Mouse (Mus musculus) thymus, postnatal 4 days (tissue): ENCODE measurements around the gene Mapkapk3.

ENCODE experiments used
- DNase-seq: peaks from one replicate; pipeline ENCODE4 v3.0.0; 2021

The Mapkapk3 gene

DNA sequence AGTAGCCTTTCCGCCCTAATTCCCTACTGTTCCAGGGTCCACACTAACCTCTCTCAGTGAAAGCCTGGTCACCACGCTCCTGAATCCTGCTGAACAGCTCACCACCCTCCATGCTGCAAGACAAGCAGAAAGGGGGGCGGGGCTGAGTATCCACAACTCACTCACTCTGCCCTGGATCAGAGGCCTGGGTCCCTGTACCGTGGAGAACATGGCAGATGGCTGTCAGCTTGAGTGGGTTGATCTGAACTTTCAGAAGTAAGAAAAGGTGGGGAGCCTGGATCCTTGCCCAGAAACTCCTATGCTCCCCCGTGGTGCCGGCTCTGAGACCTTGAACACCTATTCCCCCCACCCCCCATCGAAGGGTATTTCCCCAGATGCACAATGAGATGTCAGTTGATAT lies 27.3 kb downstream of the Mapkapk3 start:
- no peak for DNase-seq

DNA sequence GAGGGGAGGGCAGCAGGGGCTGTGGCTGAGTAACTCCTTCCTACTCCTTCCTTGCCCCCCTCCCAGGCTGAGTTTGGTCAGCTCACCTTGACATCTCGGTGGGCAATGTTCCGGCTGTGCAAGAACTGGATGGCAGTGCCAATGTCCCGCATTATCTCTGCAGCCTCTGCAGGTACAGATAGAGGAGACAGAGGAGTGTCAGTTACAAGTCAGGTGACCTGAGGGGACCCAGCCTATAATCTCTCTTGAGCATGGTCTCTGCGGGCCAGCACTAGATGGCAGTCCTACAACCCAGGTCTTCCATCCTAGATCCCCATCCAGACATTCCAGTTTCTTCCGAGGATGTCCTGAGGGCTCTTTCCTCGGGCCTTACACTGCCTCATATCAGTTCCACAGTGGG lies 27.9 kb downstream of the Mapkapk3 start:
- DNase-seq = no peak

DNA sequence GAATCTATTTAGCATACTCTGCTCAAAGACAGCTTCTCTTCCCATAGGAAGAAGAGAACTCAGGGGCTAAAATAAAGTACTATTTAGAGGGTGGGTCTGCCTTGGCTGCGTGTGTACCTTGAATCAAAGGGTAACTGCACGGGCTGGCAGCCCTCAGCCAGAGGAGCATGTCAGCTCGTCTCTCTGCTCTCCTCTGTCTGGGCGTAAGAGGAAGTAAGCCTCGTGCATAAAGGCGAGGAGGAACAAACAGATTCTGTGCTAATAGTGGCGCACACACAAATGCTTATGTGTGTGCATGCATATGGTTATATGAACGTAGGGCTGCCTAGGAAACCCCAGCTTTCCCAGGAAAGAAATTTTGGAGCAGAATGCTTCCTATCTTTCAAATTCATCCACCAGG lies 28.8 kb downstream of the Mapkapk3 start:
- DNase-seq = no peak

DNA sequence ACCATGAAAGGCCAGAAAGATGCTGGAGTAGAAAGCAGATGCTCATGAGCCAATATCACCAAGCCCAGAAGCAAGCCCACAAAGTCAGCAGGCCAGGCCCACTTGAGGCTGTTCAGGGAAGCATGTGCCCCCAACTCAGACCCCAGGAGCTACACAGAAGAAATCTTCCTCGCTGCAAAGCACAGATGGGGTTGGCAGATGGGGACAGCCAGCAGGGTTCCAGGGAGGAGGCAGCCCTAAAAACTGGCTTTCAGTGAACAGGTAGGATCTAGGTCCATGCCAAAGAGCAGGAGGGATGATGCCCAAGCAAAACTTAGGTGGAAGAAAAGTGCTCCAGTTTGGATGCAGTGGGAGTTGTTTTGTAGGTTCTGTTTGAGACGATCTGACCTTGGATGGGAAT lies 29.2 kb downstream of the Mapkapk3 start:
- no peak for DNase-seq

DNA sequence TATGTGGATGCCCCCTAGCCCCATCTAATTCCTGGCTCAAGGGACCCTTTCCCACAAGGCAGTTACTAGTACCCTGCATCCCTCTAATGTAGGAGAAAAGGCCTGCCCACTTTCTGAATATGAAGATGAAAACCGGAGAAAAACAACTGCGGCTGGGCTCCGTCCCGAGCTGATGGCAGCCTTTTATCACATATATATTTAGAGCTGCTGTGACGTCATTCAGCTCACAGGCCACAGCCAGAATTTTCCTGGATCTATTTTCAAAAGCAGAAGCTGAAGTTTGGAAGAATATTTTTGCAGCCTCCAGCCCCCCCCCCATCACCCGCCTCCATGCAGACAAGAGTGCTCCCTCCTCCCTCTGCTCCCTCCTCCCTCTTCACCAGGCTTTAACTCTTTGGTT lies 30.1 kb downstream of the Mapkapk3 start:
- DNase-seq = no peak

DNA sequence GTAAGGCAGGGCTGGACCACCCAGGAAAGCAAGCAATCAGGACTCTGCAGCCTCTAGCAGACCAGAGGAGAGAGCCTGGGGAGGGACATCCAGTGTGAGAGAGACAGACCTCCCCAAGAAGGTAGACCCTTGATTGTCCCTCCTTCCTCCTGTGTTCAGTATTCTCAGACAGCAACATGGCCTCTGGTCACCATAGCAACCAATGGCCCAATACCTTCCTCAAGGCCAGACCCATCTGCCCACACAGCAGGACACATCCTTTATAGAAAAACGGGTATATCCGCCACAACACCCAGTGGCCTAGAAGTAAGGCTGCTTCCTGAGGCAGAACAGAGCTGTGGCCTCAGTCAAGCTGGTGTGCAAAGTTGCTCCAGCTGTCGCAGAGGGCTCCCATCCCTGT lies 34.1 kb downstream of the Mapkapk3 start:
- DNase-seq = no peak

DNA sequence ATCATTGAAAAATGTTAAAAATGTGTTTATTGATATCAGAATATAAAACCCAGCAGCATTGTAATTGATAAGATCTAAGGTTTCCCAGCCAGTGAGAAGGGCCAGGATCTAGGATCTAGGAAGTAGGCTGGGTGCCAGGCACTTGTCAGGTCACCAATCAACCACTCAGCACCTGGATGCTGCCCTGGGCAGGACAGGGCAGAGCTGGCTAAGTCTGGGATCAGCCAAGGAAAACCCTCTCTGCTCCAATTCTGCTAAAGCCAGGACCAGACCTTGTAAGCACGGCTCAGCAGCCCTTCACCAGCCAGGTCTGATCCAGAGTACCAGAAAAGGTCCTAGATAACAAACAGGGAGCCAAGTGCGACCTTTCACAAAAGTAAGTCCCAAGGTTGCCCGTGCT lies 34.8 kb downstream of the Mapkapk3 start:
- no peak for DNase-seq

DNA sequence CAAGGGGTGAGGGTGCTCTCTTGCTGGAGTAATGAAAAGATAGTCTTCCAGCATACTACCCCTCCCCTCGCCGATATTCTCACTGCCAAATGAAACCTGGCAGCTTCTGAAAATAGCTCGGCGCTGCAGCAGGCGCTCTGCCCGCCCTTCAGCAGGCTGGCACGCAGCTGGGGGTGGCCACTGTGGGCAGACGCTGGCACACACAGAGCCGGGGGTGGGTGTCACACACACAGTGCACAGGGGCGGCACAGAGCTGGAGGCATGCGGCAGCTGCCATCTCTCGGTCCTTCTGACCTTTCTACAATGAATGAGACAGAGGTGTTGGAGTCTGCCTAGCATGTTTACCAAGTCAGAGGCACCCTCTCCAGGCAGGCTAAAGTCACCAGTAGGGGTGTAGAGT lies 35.2 kb downstream of the Mapkapk3 start:
- DNase-seq = no peak

DNA sequence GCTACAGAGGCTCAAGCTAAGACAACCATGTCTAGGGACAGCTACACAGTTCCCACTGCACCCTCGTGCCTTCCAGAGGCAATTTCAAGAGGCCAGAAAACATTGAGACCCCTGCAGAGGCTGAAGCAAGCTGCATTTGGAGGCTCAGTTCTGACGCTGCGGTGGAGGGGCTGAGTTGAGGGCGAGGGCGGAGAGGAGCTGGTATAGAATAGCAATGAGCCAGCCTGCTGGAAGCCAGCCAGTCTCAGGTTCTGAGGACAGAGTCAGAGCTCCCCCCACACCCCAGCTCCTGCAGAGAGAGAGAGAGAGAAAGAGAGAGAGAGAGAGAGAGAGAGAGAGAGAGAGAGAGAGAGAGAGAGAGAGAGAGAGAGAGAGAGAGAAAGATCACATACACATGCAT lies 37.5 kb downstream of the Mapkapk3 start:
- DNase-seq = no peak

DNA sequence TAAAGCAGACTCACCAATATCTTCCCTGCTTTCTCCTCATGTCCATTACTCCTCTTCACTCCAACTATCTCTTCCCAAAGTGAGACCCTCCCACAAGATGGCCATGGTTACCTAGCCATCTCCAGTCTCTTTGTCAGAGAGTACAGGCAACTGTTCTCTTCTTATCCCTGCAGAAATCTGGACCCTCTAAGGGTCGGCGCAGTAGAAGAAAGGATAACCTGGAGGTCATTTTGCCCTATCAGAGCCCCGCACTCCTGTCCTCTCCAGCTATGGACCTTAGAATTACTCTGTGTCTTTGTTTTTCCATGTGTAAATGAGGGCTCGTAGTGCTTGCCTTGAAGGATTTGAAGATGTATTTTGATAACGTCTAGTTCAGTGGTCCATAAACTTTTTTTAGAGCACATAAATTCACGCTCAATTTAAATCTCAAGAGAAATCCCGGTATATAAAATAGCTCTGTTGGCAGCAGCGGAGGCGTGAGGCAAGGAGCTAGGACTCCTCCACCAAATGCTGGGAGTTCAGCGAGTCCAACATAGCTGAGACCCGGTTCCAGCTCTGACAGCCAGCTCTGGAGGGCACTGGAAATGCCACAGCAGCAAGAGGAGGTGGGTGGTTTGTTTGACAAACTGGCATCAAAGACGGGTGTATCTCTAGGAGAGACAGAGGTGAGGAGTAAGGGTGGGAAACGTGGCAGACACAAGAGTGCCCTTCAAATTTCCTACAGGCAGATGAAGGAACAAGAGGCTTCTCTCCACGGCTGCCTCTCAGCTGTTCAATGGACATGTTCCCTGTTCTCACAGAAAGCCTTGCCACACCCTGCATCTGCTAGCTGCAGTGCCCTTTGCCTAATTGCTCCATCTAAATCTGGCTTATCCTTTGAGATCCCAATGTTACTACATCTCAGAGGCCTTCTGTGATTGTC lies 39.0 kb downstream of the Mapkapk3 start:
- no peak for DNase-seq

DNA sequence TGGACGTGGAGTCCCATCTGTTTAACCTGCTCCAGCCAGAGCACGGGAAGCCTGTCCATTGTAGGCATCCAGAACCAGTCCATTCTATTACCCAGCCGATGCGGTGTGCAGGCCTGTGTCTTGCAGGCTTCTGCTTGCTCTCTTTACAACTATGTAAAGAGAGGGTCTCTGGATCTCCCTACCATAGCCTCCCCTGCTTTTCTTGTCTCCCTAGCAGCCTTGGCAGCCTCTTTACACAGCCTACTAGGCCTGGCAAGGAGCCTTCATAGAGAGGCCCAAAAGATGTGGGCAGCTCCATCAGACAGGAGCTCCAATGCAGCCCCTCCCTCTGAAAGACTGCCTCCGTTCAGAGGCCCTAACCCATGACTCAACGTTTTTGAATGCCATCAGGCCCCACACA lies 40.5 kb downstream of the Mapkapk3 start:
- no peak for DNase-seq

DNA sequence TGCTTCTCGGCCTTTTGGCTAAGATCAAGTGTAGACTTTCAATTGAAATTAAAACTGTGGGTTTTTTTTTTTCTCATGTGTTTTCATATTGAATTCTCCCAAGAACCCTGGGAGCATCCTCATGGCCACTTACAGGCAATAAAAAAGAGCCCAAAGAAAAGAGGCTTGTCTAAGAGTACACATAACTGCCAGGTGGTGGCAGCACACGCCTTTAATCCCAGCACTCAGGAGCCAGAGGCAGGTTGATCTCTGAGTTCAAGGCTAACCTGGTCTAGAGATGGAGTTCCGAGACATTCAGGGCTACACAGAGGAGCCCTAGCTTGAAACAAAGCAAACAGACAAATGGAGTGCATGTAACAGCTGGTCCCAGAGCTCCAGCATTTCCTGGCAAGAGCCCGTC lies 43.5 kb downstream of the Mapkapk3 start:
- peak; percentile 53 for DNase-seq

DNA sequence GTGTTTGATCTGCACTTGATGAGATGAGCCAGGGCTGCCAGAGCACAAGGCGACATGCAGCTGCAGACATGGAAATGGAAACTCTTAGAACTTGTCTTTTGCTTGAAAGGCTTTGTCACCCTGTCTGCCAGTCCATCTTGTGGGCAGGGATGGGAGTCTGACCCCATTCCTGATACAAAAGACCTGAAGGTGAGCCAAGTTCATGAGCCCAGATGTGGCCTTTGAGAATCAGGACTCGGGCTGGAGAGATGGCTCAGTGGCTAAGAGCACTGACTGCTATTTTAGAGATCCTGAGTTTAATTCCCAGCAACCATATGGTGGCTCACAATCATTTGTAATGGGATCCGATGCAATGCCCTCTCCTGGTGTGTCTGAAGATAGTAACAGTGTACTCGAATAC lies 44.4 kb downstream of the Mapkapk3 start:
- no peak for DNase-seq

DNA sequence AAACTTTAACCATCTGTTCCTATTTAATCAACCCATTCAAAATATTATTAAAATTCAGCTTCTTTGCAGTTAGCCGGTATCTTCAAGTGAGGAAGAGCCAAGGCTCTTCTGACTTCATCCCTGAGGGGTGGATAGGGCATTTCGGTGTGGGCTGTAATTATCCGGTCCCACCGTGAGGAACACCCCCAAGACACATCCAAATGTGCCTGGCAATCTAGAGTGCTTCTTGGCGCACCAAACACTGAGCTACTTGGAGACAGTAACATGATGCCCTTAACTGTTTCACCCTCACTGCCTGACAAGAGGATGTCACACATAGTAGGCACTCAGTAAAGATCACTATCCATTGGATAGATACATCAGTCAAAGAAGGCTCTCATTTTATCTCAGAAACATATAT lies 53.5 kb downstream of the Mapkapk3 start:
- DNase-seq = no peak

DNA sequence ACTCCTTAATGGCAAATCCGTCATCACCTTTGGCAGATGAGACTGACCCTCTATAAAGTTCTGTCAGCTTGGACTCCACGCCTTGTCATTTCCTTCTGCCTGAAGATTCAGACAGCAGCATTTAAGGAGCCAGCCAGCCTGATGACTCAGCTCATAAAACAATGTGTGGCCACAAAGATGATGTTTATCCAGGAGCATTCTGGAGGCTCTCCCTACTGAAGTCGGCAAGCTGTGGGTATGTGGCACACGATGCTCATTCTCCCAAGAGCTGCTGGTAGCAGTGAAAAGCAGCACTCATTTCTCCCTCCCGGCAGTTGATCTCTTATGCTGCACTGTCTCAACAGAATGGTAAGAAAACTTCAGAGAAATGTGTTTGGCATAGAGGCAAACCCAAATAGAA lies 54.4 kb downstream of the Mapkapk3 start:
- no peak for DNase-seq

DNA sequence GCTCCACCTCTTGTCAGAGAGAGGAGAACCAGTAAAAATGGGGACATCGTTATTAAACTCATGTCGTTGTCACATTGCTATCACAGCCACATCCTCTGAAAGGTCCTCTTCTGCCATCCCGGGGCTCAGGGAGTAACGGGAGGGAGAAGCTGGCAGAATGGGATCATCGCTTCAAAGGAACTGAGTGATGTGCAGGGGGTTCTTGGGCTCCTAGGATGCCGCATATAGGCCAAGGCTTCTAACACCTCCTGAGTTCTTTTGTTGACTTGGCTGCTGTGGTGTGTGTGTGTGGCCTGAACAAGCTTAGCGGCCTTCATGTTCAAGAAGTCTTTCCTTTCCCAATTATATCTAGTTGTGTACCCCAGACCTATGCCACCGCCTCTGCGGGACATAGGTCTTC lies 57.5 kb downstream of the Mapkapk3 start:
- no peak for DNase-seq

DNA sequence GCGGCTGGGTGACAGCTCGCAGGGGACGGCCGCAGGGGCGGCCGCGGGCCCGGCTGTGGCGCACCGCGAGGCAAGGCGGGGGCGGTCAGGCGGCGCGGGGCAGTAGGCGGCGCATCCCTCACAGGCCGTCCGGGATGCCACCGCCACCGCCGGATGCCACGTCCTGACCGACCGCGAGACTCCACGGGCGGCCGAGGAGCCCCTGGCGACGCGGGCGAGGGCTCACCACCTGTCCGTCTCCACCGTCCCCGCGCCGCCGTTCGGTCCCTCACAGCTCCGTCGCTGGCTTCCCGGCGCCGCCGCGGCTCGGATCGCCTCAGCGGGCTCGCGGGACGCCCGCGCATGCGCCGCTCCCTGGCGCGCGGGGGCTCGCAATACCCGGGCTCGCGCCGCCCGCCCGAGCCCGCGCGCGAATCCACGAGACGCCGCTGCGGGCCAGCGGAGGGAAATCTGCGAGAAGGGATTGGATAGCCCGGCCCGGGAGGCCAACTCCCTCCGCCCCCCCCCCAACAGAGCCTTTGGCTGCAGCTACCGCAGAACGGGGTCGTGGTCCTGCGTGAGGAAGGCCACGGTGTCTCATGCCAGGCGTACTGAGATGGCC lies 58.0 kb downstream of the Mapkapk3 start, which contains the start of gene Dock3:
Gene Dock3, minus strand, starts transcription at position 371 of the 601 bp plus-strand sequence.
- DNase-seq = peak; percentile 71

DNA sequence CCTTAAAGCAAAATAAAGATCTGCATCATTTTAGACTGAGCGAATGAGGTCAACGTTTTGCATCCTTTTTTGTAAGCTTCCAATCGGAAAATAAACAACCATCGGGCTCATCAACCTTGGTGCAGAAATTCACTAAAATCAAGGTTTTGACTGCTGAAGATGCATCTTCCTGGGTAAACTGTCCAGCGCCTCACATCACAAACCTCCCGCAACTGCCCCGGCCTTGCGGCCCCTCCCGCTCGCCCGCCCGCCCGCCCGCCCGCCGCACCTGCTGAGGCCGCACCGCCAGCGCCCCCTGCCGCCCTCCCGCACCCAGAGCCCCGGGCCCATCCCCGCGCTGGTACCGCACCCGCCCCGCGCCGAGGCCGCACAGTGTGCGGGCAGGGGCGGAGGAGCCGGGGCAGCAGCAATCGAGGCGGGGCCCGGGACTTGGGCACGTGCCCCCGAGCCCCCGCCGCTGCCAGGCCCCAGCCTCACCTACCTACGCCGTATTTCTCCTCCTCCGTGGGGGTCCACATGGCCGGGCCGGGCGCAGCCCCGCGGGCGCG lies 58.6 kb downstream of the Mapkapk3 start:
- DNase-seq = peak; percentile 65

DNA sequence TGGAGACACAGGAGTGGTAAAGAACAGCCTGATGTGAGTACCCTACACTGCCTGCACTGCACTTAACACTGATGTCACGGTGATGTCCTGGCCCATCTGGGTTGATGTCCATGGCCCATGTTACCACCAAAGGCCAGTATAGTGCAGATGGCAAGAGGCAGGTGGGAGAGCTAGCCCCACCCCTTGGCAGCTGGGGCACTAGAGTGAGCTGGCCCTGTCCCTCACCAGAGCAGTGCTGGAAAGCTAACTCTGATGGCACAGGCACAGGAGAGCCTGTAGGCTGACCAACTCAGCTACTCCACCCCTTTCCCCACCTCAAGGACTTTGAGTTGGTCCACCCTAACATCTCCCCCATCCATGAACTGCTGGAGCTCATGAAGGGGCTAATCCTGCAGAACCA lies 65.1 kb downstream of the Mapkapk3 start:
- DNase-seq = no peak
